Mouse (Mus musculus) frontal cortex, postnatal 36 days (tissue): ENCODE measurements around the gene Angptl4.
"Not testable (repeated sequence)": the region's sequence is repeated elsewhere in the genome, so short reads cannot be mapped to it uniquely, and the experiment has no call there.

Experiments used
- DNase-seq, 2 experiments: peaks; one replicate each; pipeline ENCODE4 v3.0.0; 2022; ENCODE audit warnings: low spot score in 2 of 2

Angptl4 gene

DNA sequence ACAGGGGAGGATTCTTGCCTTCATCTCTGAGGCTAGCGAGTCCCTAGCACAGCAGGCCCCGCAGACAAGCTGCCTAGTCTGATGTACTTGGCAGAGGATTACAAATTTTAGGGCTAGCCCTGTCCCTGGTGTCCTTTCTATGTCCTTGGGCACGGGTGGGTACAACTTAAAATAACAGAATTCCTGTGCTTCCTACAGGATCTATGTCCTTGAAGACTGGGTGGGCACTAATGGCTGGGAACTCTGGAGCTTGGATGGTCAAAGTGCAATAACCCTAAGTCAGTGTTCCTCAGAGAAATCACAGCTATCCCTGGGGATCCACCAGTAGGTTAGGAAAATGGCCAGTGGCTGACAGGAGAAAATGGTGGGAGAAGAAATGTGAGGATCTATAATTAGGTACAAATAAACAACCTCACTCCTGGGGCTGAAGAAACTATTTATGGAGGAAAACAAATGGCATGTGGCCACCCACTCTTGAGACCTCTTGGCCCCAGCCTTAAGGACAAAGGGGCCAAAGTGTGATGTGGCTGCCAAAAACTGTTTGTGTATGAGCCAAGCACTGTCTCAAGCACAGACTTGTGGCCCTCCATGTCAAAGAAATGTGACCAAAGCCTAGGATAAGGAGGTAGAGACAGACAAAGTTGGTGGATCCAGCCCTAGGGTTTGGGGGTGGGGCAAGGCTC is 25.4 kb downstream of the Angptl4 start:
- DNase-seq = no peak

DNA sequence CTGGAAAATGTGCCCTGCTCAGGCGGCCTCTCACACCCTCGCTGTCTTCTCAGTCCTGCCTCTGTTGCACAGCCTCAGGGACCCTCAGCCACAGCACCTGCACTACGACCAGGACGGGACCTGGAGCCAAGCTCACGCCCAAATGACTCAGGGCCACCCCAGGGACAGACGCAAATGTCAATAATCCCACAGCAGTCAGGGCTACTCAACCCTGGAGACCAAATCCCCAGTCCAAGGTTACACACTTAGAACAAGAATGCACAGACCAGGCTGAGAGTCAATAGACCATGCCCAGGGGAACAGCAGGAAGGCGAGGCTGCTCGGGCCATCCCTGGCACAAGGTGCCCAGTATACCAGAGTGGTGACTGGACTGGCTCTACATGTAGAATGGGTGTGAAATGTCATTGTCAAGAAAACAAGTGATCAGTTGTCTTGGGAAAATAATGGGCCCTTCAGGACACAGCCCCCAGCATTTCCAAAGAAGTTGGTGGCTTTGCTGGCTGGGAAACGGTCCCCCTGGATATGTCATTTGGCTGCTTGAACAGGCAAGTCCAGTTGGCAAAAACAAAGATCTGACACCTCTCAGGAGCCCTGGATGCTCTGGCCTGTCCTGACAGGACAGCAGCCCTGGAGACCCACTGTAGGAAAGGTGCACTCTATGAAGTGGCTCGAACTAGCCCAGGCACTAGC is 26.1 kb downstream of the Angptl4 start:
- no peak for DNase-seq

DNA sequence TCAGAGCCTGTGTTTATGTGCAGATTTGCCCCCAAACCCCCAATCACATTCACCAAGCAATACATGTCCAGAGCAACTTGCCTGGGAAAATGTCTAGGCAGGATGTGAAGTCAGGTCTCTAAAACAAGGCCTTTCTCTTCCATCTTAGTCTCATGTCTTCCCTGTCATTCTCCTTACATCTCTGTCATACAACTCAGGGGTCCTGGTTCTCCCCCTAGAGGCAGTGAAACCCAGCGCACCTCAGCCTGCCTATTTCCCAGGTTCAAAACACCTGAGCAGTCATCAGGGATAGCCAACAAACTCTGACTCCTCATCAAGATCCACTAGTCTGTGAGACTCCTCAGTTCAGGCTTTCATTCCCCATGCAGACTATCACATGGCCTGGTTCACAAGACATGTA is 27.0 kb downstream of the Angptl4 start:
- no peak for DNase-seq

DNA sequence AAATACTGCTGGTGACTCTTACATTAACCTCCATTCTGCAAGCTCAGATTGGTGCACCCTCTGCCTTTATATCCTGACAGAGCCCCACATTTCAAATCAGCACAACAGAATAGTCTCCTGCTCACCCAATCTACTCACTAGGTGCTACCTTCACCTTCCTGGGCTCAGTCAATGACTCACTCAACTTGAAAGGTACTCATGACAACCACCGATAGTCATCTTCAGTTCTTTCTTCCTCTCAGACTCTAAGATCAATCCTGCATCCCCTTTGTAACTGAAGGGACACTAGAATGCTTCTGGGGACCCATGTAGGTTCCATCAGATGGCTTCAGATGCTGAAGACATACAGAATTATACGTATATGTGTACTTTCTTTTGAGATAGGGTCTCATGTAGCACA is 29.3 kb downstream of the Angptl4 start:
- no peak for DNase-seq

DNA sequence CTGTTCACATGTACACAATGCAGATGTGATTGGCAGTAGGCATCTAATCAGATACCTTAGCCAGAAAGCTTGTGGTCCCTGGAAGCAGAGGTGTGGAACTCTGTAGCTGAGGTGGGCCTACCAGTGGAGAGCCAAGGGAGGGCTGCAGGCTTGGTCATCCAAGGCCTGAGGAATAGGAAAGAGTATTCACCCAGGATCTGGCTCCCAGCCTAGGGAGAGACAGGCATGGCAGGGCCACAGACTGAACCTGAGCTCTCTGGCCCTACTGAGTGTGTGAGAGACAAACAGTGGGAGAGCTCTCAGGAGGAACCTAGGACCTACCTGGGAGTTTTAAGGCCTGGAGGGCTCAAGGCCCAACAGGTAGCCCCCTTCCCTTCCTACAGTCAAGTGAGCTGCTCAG is 30.4 kb downstream of the Angptl4 start:
- no peak for DNase-seq

DNA sequence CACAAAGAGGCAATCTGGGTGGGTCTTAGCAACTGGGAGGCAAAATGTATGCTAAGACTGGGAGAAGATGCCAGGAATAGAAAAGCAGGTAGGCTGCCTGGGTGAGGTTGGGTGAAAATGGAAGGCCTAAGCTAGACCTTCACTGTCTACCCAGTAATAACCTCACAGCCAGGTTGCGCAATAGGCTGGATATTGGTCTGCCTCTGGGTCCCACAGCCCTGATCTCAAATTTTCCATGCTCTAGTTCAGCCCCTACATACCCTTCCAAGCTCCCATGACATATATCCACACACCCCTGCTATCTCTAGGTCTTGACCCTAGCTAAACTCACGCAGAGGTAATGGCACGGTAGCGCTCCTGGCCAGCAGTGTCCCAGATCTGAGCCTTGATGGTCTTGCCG is 32.2 kb downstream of the Angptl4 start:
- no peak for DNase-seq

DNA sequence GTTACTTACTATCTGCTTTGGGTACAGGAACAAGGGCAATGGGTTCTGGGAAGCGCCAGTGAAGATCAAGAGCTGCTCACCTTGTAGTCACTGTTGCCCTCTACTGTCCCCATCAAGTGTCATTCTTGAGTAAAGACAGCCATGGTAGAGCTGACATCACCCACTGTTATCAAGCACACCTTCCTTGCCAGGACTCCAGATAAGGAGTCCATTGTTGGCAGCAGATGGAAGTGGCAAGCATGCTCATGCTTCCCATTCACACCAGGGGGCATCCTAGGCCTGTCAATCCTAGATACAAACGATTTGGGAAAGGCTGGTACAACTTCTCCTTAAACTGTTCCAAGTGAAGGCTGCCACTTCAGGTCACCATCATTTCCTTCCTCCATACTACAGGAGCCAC is 35.6 kb downstream of the Angptl4 start:
- no peak for DNase-seq

DNA sequence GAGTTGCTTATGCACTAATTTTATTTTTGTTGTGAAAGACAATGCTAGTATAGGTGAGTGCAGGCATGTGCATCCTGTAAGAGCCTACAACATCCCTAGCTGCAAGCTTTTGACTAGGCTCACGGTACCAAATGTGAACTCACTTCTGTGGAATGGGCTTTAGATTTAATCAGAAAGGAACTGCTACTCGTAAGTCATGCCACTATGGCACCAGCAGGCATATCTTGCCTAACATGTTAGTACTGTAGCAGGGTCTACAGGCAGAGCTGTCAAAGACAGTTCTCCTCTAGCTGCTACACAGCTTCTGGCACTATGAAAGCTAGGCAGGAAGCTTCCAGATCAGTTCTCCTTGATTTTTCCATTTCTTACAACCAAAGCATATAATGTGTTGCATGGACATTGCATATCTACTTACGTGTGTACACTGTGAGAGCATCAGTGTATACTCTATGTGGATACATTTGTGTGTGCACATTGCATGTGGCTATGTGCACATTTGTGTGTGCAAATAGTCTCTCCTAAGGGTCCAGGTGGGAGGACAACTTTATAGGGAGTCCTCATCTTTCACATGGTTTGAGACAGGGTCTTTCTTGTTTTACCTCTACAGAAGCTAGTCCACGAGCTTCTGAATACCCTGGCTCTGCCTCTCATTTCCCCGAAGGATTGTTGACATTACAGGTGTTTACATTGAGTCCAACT is 36.8 kb downstream of the Angptl4 start:
- DNase-seq = no peak

DNA sequence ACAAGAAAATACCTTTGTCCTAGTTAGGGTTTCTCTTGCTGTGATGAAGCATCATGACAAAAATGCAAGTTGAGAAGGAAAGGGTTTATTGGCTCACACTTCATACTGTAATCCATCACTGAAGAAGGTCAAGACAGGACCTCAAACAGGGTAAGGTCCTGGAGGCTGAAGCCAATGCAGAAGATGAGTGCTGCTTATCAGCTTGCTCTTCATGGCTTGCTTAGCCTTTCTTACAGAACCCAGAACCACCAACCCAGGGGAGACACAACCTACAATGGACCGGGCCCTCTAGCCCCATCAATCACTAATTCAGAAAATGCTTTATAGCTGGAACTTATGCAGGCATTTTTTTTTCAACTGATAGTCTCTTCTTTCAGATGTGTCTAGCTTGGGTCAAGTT is 39.2 kb downstream of the Angptl4 start:
- no peak for DNase-seq

DNA sequence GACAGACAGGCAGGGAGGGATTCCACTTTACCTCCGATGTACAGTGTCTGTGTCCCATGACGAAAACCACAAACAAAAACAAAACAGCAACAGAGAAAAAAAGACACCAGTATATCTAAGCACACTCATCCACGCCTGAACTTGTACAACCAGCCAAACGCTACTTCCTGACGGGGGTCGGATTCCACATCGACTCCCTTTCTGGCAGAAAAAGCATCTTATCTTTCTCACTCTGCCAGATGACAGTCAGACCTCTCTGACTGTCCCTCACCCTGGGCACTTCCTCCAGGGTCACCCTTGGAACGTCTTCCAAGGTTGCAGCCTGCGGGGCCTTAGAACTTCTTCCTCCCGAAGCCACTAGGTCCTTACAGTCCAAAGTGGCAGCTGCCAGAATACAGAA is 48.1 kb downstream of the Angptl4 start:
- DNase-seq = not testable (repeated sequence)

DNA sequence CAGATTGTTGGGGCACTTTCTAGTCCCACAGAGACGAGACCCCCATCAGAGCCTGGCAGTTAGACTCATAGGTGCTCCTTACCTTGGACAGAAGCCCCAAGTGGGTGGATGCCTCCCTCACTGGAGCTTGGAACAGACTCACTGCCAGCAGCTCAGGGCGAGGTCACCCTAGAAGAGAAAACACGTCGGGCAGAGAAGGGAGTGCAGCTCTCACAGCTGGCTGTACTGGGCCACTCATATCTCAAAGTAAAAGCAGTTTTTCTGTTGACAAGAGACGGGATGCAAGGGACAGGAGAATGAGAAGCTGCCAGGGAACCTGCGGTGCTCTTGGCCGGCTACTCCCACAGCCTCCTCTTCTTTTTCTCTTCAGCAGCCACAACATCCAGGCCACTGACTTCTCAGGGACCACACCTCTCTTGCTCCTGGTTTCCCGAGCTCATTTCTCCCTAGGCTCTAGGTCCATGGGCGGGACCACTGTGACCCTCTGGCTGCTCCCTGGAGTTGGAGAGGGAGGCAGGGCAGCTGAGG is 49.0 kb downstream of the Angptl4 start:
- DNase-seq = not testable (repeated sequence)

DNA sequence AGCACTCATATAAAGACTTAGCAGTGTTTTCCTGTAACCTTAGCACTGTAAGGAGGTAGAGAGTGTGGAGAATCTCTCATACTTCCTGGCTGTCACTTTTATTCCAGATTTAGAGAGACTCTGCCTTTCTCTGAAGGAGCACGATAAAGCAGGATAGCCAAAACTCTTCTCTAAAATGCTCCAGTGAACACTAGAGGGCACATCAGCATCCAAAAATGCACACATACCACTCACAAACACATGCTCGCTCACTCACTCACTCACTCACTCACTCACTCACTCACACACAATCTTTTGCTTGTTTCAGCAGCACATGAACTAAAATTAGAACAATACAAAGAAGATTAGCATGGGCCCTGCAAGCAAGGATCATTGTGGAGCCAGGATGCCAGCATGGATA is 52.4 kb downstream of the Angptl4 start:
- no peak for DNase-seq

DNA sequence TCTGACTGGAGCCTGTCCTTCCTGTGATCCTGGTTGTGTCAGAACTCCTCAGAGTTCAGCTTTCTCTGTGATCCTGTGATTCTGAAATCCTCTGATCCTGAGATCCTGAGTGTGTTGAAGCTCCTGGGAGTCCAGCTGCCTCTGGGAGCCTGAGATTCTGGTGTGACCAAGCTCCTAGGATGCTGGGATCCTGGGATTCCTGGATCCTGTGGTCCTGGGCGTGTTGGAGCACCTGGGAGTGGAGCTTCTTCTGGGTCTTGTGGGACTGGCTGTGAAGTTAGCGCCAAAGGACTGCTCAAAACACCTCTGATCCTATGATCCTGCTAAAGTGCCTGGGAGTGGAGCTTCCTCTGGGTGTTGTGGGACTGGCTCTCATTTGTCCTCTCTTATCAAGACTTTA is 53.2 kb downstream of the Angptl4 start:
- no peak for DNase-seq
